Mouse (Mus musculus): Measurements from ENCODE around the gene Sorbs1.

DNA sequence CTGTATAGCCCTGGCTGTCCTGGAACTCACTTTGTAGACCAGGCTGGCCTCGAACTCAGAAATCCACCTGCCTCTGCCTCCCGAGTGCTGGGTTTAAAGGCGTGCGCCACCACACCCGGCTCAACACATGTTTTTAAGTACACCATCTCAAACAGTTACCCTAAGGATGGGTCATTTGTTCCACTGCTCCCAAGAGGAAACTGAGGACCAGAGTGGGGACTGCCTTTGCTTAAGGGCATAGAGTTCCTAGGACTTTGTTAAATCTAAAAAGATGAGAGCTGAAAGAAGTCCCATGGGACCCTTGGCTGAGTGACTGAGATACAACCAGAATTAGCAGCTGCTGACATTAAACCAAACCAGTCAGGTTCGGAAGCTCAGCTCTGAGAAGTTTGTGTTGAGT lies 181.3 kb downstream of the Sorbs1 start:
- TF ChIP-seq CTCF (IDR thresholded peaks at IDR 0.05; ENCODE audit: low read depth) (no peak), EP300 (IDR thresholded peaks at IDR 0.05; ENCODE audit: low read depth) (no peak)

Data from liver, embryonic 14.5 days (tissue).